Mouse (Mus musculus): ENCODE results near the gene Cfap36. TPM values are rescaled to one million over a fixed set of nuclear protein-coding genes. Genes with fewer than 3 reads are reported as not detected.

Cfap36 gene
- polyA plus RNA-seq (2017; shearing (Covaris generic)) = 30.0 TPM

GRCm38 (mm10) chr11:29246883-29247650 is at the start of gene Cfap36:
Gene Cfap36 (minus strand): TSS chr11:29247409.

GRCm38 (mm10) chr11:29172563-29173124 is 74.6 kb downstream of the Cfap36 start, which contains the start of gene Ppp4r3b:
Gene Ppp4r3b (plus strand): TSS chr11:29172890.

Other genes with a start within 250 kb of the Cfap36 start
- gene Pnpt1, start 116.7 kb downstream of the Cfap36 start, polyA plus RNA-seq (2017; shearing (Covaris generic)) = 41.0 TPM
- gene Ppp4r3b, start 74.5 kb downstream of the Cfap36 start, polyA plus RNA-seq (2017; shearing (Covaris generic)) = 149 TPM
- gene Ccdc88a, start 126.2 kb upstream of the Cfap36 start, polyA plus RNA-seq (2017; shearing (Covaris generic)) = 3.3 TPM